Mouse (Mus musculus) embryonic fibroblast, embryonic 13.5 days (primary cell): Measurements from ENCODE around the gene Gper1.

Experiments
- CTCF ChIP-seq: IDR thresholded peaks from 2 replicates; pipeline ENCODE4 v1.5.1; 2011; ENCODE audit warnings: mild to moderate bottlenecking, control low read depth, low read length, moderate library complexity, borderline replicate concordance; ENCODE audit not compliant: insufficient read depth
- POLR2A ChIP-seq: IDR thresholded peaks from 2 replicates; pipeline ENCODE4 v1.6.1; 2011; ENCODE audit warnings: low read depth, mild to moderate bottlenecking, control low read depth, low read length, moderate library complexity

- TF ChIP-seq POLR2A (no peak), CTCF (no peak)
These were observed 15.6 kb upstream of the Gper1 start for GRCm38 (mm10) chr5:139407121-139407885.
